Mouse (Mus musculus) E14TG2a.4 (cell line): Measurements from ENCODE around the gene Plac1.

Experiments
- CTCF ChIP-seq: conservative IDR thresholded peaks from 2 replicates; pipeline ENCODE4 v1.5.1; 2014; ENCODE audit warnings: low read length
- NANOG ChIP-seq: IDR thresholded peaks from 2 replicates; pipeline ENCODE4 v1.6.1; 2014; ENCODE audit warnings: borderline replicate concordance, low read length, mixed read lengths

DNA sequence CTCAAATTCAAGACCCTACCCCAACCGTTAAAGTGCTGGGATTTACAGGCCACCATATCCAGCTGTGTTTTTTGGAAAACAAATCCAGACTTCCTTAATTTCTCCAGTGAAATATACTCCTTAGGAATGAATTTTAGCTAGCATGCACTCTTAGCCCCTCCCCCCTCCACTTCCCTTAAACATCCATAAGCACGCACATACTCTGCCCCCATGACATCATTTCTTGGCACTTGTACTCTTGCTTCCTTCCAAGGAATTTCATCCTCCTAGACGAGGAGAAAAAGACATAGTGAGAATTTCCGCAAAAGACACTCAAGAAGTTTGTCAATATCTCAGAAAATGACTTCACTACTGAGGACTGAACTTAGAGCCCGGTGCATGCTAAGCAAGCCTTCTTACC, 48.0 kb upstream of the Plac1 start:
- TF ChIP-seq CTCF (no peak), NANOG (no peak)
